Mouse (Mus musculus) embryonic fibroblast, embryonic 13.5 days (primary cell): ENCODE measurements around the gene Adgrg1. TPM values are rescaled to one million over a fixed set of nuclear protein-coding genes. Genes with fewer than 3 reads are reported as not detected.
"Not testable (repeated sequence)": the region's sequence is repeated elsewhere in the genome, so short reads cannot be mapped to it uniquely, and the experiment has no call there.

Experiments
- H3K27ac ChIP-seq: 2 replicates; pipeline ENCODE4 v1.5.1; 2012; ENCODE audit warnings: low read length, control low read depth, inconsistent platforms; ENCODE audit not compliant: insufficient read depth
- H3K4me1 ChIP-seq: 2 replicates; pipeline ENCODE4 v1.6.1; 2011; ENCODE audit warnings: low read length; ENCODE audit not compliant: control insufficient read depth, insufficient read depth
- H3K4me3 ChIP-seq: 2 replicates; pipeline ENCODE4 v1.5.1; 2011; ENCODE audit warnings: mild to moderate bottlenecking, control low read depth, low read length; ENCODE audit not compliant: insufficient read depth
- CTCF ChIP-seq: IDR thresholded peaks from 2 replicates; pipeline ENCODE4 v1.5.1; 2011; ENCODE audit warnings: mild to moderate bottlenecking, control low read depth, low read length, moderate library complexity, borderline replicate concordance; ENCODE audit not compliant: insufficient read depth
- POLR2A ChIP-seq: IDR thresholded peaks from 2 replicates; pipeline ENCODE4 v1.6.1; 2011; ENCODE audit warnings: low read depth, mild to moderate bottlenecking, control low read depth, low read length, moderate library complexity
- polyA plus RNA-seq: library from polyadenylated mRNA; stranded (reverse); fragments of >200 nt; gene quantifications from 2 replicates; pipeline ENCODE4 v1.2.4, GENCODE M21; 2011; ENCODE audit warnings: low read depth; ENCODE audit not compliant: missing spikeins, insufficient read length

The Adgrg1 gene
- polyA plus RNA-seq, 1 experiment = 3.1 TPM

DNA sequence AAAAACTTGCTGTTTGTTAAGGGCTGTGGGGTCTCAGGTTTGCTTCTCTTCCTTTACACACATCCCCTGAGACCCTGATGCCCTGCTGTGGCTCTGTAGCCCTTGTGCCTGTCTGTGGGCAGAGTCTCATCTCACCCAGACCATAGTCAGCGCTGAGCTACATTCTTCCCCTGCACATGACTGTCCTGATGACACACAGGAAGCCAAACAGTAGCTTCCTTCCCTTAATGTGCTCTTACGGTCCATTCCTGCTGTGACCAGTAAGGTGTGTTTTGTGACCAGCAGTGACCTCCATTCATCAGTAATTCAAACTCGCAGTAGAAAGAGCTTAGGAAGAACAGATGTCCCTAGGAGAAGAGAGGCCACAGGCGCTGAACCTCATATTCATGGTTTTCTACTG lies 49.8 kb downstream of the Adgrg1 start:
- TF ChIP-seq POLR2A = no peak
- TF ChIP-seq CTCF = no peak
- no peak overlapping the region for H3K4me3 ChIP-seq
- H3K4me1 ChIP-seq = no peaks in the 10 kb centered on the region
- H3K27ac ChIP-seq = no peak overlapping the region

DNA sequence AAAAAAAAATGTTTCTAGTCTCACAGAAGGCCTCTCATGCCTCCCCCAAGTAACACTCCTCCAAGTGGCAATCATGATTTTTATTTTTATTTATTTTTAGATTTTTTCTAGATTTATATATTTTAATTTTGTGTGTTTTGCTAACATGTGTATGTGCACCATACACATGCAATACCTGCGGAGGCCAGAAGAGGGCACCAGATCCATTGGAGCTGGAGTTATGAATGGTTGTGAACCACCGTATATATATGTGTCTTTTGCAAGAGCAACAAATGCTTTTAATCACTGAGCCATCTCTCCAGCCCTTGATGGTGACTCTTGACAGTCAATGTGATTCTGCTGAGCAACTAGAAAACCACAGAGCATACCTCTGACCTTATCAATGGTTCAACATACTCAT lies 50.9 kb downstream of the Adgrg1 start:
- H3K4me3 ChIP-seq = no peak overlapping the region
- no peaks in the 10 kb centered on the region for H3K4me1 ChIP-seq
- no peak overlapping the region for H3K27ac ChIP-seq
- TF ChIP-seq CTCF = no peak
- no peak for TF ChIP-seq POLR2A

DNA sequence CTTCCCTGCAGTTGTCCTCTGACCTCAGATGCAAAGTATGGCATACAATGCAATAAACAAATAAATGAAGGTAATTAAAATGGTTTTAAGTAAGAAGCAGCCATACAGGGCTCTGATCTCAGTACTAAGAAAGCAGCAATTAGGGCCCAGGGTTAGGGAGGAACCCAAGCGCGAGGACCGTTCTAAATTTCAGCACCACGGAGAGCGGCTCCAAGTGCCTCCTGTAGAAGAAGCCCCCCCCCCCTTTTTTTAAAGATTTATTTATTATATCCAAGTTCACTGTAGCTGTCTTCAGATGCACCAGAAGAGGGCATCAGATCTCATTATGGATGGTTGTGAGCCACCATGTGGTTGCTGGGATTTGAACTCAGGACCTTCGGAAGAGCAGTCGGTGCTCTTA lies 53.8 kb downstream of the Adgrg1 start:
- not testable (repeated sequence) for H3K4me1 ChIP-seq, H3K4me3 ChIP-seq, H3K27ac ChIP-seq

DNA sequence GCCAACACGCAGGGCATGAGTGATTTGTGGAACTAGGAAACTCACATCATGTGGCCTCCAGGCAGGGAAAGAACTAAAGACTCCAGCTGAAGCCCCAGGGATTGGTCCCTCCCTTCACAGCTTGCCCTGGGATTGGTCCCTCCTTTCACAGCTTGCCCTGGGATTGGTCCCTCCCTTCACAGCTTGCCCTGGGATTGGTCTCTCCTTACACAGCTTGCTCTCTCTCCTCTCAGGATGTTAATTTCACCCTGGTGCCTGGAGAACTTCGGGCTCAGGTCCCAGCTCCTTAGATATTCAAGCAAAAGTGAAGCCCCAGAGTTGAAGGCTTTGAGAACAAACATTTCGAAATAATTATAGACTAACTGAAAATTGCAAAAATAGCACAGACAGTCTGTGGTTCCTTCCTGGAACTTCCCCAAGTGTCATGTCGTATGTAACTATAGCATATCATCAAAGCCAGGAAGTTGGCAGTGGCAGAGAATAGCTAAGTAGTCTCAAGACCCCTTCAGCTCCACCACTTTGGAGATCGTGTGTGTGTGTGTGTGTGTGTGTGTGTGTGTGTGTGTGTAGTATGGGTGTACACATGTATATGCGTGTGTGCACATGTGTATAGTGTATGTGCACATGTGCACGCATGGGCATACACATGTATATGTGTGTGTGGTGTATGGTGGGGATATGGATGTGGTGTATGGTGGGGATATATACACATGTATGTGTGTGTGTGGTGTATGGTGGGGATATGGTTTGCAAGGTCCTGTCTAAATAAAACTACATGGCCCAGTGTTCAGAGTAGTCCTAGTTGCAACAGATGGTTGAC lies 62.8 kb downstream of the Adgrg1 start:
- TF ChIP-seq POLR2A (no peak), CTCF (no peak)
- H3K27ac ChIP-seq = no peak overlapping the region
- H3K4me3 ChIP-seq = no peak overlapping the region
- H3K4me1 ChIP-seq = no peaks in the 10 kb centered on the region

DNA sequence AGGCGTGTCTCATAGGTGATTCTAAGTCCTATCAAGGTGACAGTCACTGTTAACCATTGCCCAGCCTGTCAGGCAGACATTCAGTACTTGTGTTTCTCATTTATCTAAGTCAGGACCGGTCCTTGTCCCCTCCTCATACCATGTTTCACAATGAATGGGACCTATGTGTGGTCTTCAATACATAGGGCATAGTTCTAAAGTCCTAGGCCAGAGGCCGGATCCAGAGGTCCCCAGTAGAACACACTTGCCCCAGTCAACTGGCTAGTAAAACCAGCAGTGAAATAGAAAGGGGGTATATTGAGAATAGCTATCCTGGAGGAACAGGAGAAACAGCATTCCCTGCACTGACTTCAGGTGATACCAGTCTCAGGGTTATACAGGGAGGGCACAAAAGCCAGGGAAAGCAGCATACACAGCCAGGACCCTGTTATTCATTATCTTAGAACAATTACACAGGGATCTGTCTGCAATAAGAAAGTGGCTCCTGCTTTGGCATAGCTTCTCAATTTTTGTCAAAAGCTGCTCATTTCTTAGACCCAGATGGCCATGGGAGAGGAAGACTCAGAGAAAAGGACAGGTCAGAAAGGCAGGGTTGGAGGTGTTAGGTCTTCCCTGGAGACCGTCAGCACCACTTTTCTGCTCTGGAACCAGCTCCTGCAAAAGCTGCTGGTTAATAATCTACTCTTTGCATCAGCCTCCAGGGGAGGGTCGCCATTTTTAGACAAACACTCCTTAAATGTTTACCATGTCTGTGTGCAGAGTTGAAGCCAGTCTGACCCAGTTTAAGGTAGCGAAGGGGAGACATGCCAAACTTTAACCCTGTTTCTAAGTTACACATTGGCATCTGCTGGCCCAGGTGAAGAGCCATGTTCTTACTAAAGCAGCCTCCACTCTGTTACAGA lies 67.6 kb downstream of the Adgrg1 start:
- no peak for TF ChIP-seq CTCF
- no peak for TF ChIP-seq POLR2A
- Histone ChIP-seq H3K27ac (no peak overlapping the region), H3K4me3 (no peak overlapping the region), H3K4me1 (no peaks in the 10 kb centered on the region)

DNA sequence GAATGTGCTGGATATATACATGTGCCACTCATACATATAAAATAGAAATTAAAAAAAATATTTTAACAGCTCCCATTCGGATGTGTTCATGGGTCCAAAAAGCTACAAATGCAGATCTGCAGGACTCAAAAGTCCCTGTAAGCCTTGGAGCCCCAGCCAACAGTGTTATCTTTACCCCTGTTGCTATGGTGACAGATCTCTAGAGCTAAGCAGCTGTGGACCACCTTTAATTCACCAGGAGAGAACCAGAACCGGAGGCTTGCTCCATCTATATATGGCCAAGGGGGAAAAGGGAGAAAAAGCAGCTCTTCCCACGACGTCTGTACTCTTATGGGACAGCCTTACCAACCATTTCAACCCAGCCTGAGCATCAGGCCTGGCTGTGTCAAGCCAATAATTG lies 70.3 kb downstream of the Adgrg1 start:
- no peak overlapping the region for H3K27ac ChIP-seq
- H3K4me1 ChIP-seq = no peaks in the 10 kb centered on the region
- H3K4me3 ChIP-seq = no peak overlapping the region
- TF ChIP-seq POLR2A (no peak), CTCF (no peak)

GRCm38 (mm10) chr8:95046982-95047381 lies 72.4 kb downstream of the Adgrg1 start:
- no peak for TF ChIP-seq POLR2A
- TF ChIP-seq CTCF = no peak
- H3K27ac ChIP-seq = no peak overlapping the region
- H3K4me1 ChIP-seq = no peaks in the 10 kb centered on the region
- no peak overlapping the region for H3K4me3 ChIP-seq

GRCm38 (mm10) chr8:95047884-95048680 lies 73.5 kb downstream of the Adgrg1 start:
- H3K4me1 ChIP-seq = no peaks in the 10 kb centered on the region
- no peak overlapping the region for H3K4me3 ChIP-seq
- no peak overlapping the region for H3K27ac ChIP-seq
- no peak for TF ChIP-seq POLR2A
- TF ChIP-seq CTCF = no peak

DNA sequence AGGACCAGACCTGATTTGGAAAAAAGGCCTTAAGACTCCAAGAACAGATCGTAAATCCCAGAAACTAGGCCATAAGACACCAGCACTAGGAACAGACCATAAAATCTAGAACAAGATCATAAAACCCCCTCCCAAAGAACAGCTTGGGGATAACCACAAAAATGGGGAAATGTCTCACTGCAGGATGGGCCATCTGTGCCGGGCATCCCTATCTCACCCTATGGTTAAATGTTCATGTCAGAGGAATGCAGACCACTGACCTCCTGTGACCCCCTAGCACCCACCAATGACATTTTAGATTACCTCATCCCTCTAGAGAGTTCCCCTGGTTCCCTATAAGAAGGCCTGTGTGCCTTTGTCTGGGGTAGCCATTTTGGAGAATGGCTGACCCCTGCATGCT lies 75.1 kb downstream of the Adgrg1 start:
- no peak overlapping the region for H3K27ac ChIP-seq
- H3K4me1 ChIP-seq = no peaks in the 10 kb centered on the region
- no peak overlapping the region for H3K4me3 ChIP-seq
- TF ChIP-seq POLR2A = no peak
- no peak for TF ChIP-seq CTCF
